Mouse (Mus musculus): ENCODE results near the gene Krtap4-1. TPM values are rescaled to one million over a fixed set of nuclear protein-coding genes. Genes with fewer than 3 reads are reported as not detected.
"Not testable (repeated sequence)": the region's sequence is repeated elsewhere in the genome, so short reads cannot be mapped to it uniquely, and the experiment has no call there.

Gene Krtap4-1
- total RNA-seq, 2 experiments from 2014 or later, result not detected

- intact Hi-C loops (cut with DNase I); DNase-seq (ENCODE audit: low spot score in 2 of 2): not testable (repeated sequence)
Measured at GRCm38 (mm10) chr11:99597742-99598141, 30.3 kb downstream of the Krtap4-1 start, which contains the start of gene Krtap9-3. TSS of gene Krtap9-3 (minus strand) at chr11:99598105.

- intact Hi-C loops (cut with DNase I), result no loop called here
- no peak for DNase-seq (ENCODE audit: low spot score in 2 of 2)
Measured at GRCm38 (mm10) chr11:99590981-99591380, 37.1 kb downstream of the Krtap4-1 start, which contains the start of gene Krtap1-3. TSS of gene Krtap1-3 (minus strand) at chr11:99591339.

- DNase-seq (ENCODE audit: low spot score in 2 of 2), result no peak
- intact Hi-C loops (cut with DNase I), result no loop called here
Measured at GRCm38 (mm10) chr11:99585096-99585495, 42.9 kb downstream of the Krtap4-1 start.

GRCm38 (mm10) chr11:99583245-99583704 is 44.8 kb downstream of the Krtap4-1 start, which contains the start of gene Krtap1-4:
TSS of gene Krtap1-4 (minus strand) at chr11:99583654.
- DNase-seq (ENCODE audit: low spot score in 2 of 2), result no peak
- intact Hi-C loops (cut with DNase I), result no loop called here

GRCm38 (mm10) chr11:99581564-99581963 is 46.5 kb downstream of the Krtap4-1 start:
- no peak for DNase-seq (ENCODE audit: low spot score in 2 of 2)
- intact Hi-C loops (cut with DNase I), result no loop called here

- DNase-seq (ENCODE audit: low spot score in 2 of 2), result no peak
- intact Hi-C loops (cut with DNase I), result no loop called here
Measured at GRCm38 (mm10) chr11:99581051-99581450, 47.0 kb downstream of the Krtap4-1 start.

- DNase-seq (ENCODE audit: low spot score in 2 of 2), result no peak
- intact Hi-C loops (cut with DNase I), result no loop called here
Measured at GRCm38 (mm10) chr11:99580636-99581035, 47.4 kb downstream of the Krtap4-1 start, which contains the start of gene Krtap1-5. TSS of gene Krtap1-5 (minus strand) at chr11:99581016.

Other genes starting within 250 kb of the Krtap4-1 start
- 10 to 100 TPM in 1 of 2 experiments, 1 to 10 TPM in 1; 9.7 to 12.4 TPM for gene Krt10, start 238.9 kb downstream of the Krtap4-1 start, total RNA-seq (2021)
- 10 to 100 TPM in 1 of 2 experiments, 1 to 10 TPM in 1; 9.4 to 13.4 TPM for gene Krt12, start 206.0 kb downstream of the Krtap4-1 start, total RNA-seq (2021)
- not detected for gene Krt20, start 190.1 kb downstream of the Krtap4-1 start, total RNA-seq (2021)
- gene Krt23, start 135.1 kb downstream of the Krtap4-1 start, total RNA-seq (2021), result not detected
- not detected for gene Krt39, start 106.9 kb downstream of the Krtap4-1 start, total RNA-seq (2021)
- gene Krt40, start 85.1 kb downstream of the Krtap4-1 start, total RNA-seq (2021), result not detected
- gene Krtap3-3, start 77.4 kb downstream of the Krtap4-1 start, total RNA-seq (2021), result not detected
- not detected for gene Krtap3-2, start 71.4 kb downstream of the Krtap4-1 start, total RNA-seq (2021)
- not detected for gene Gm11939, start 68.8 kb downstream of the Krtap4-1 start, total RNA-seq (2021)
- not detected for gene Krtap3-1, start 61.6 kb downstream of the Krtap4-1 start, total RNA-seq (2021)
- gene Krtap1-5, start 47.2 kb downstream of the Krtap4-1 start, total RNA-seq (2021), result not detected
- not detected for gene Krtap1-4, start 44.6 kb downstream of the Krtap4-1 start, total RNA-seq (2021)
- gene Krtap1-3, start 36.9 kb downstream of the Krtap4-1 start, total RNA-seq (2021), result not detected
- gene Krtap9-3, start 30.1 kb downstream of the Krtap4-1 start, total RNA-seq (2021), result not detected
- not detected for gene Gm11938, start 24.9 kb downstream of the Krtap4-1 start, total RNA-seq (2021)
- gene Gm11937, start 18.0 kb downstream of the Krtap4-1 start, total RNA-seq (2021), result not detected
- gene Krtap2-4, start 13.4 kb downstream of the Krtap4-1 start, total RNA-seq (2021), result not detected
- gene Gm11562, start 7.8 kb downstream of the Krtap4-1 start, total RNA-seq (2021), result not detected
- gene Krtap4-2, start 6.8 kb upstream of the Krtap4-1 start, total RNA-seq (2021), result not detected
- not detected for gene Krtap4-7, start 15.9 kb upstream of the Krtap4-1 start, total RNA-seq (2021)
- not detected for gene Gm11555, start 22.0 kb upstream of the Krtap4-1 start, total RNA-seq (2021)
- gene Gm11563, start 30.7 kb upstream of the Krtap4-1 start, total RNA-seq (2021), result not detected
- not detected for gene Krtap4-6, start 37.7 kb upstream of the Krtap4-1 start, total RNA-seq (2021)
- not detected for gene Gm14190, start 62.5 kb upstream of the Krtap4-1 start, total RNA-seq (2021)
- gene Gm14180, start 106.1 kb upstream of the Krtap4-1 start, total RNA-seq (2021), result not detected
- not detected for gene Gm11595, start 144.7 kb upstream of the Krtap4-1 start, total RNA-seq (2021)
- not detected for gene Krtap4-8, start 152.5 kb upstream of the Krtap4-1 start, total RNA-seq (2021)
- gene Krtap4-9, start 157.0 kb upstream of the Krtap4-1 start, total RNA-seq (2021), result not detected
- not detected for gene Gm11596, start 165.2 kb upstream of the Krtap4-1 start, total RNA-seq (2021)
- gene Gm11569, start 170.7 kb upstream of the Krtap4-1 start, total RNA-seq (2021), result not detected
- gene Gm11554, start 176.2 kb upstream of the Krtap4-1 start, total RNA-seq (2021), result not detected
- gene Krtap4-13, start 181.7 kb upstream of the Krtap4-1 start, total RNA-seq (2021), result not detected
- gene Gm11564, start 187.4 kb upstream of the Krtap4-1 start, total RNA-seq (2021), result not detected
- gene 2300003K06Rik, start 209.8 kb upstream of the Krtap4-1 start, total RNA-seq (2021), result not detected
- not detected for gene Krtap4-16, start 223.4 kb upstream of the Krtap4-1 start, total RNA-seq (2021)
- not detected for gene Gm11568, start 229.7 kb upstream of the Krtap4-1 start, total RNA-seq (2021)
- not detected for gene Gm11559, start 236.2 kb upstream of the Krtap4-1 start, total RNA-seq (2021)
- not detected for gene Krtap9-1, start 245.2 kb upstream of the Krtap4-1 start, total RNA-seq (2021)